Mouse (Mus musculus) layer of hippocampus, postnatal 25 days (tissue): ENCODE results near the gene Glis1. TPM values are rescaled to one million over a fixed set of nuclear protein-coding genes. Genes with fewer than 3 reads are reported as not detected.
A peak's percentile ranks its signal among the peaks of the same experiment; 100 is the strongest.
"Not testable (repeated sequence)": the region's sequence is repeated elsewhere in the genome, so short reads cannot be mapped to it uniquely, and the experiment has no call there.

Experiments used
- DNase-seq, 2 experiments: peaks; one replicate each; pipeline ENCODE4 v3.0.0; 2022; ENCODE audit warnings: mixed read lengths in 2 of 2, low spot score in 1 of 2; ENCODE audit errors: extremely low spot score in 1 of 2
- total RNA-seq, 2 experiments: library from RNA; stranded (reverse); gene quantifications; 2 replicates each; pipeline ENCODE4 v1.2.3; 2021

Glis1 gene
- total RNA-seq, 2 experiments from 2014 or later = 0.44 to 1.2 TPM

DNA sequence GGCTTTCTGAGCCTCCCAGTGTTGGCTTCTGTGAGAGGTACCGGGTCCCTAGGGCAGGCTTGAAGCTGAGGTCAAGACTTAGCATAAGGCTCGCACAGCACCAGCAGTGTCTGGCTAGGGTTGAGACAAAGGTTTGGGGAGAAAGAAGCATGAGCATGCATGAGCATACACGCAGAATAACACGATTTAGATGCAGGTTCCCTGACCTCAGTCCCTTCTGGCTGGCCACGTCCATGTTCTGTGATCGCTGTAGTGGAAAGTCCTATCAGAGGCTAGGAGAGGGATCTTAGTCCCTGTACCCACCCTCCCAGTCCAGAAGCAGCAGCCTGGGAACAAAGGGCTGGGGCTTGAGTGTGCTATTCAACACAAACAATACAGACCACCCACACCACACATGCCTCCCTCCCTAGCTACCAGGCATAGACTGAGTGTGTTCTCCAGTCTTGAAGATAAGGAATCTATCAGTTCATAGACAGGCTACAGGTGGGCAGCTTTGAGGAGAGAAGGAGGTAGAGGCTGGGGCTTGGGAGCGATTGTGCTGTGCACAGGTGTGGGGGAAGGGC lies 134.6 kb downstream of the Glis1 start:
- DNase-seq = no peak

- no peak for DNase-seq
Observed at GRCm38 (mm10) chr4:107570329-107571014, 136.1 kb downstream of the Glis1 start.

DNA sequence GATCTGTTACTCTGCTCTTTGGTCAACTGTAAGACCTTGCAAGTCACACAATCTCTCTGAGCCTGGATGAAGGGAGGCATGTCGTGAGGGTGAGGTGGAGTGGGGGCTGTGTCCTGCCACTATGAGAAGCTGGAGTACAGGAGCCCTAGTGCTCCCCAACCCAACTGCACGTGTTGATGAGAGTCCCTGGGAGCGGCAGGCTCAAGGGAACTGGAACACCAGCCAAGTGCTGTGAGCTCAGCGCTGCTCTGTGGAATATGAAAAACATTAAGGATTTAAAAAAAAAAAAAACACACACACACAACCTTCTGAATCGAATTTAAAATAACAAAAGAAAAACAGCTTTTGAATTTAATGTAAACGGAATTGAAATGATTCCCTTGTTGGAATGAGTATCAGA lies 141.4 kb downstream of the Glis1 start:
- no peak for DNase-seq

- DNase-seq = peak in 1 of 2 experiments; percentile 49
Observed at GRCm38 (mm10) chr4:107576742-107577141, 142.4 kb downstream of the Glis1 start.

- no peak for DNase-seq
Observed at GRCm38 (mm10) chr4:107577146-107577839, 142.9 kb downstream of the Glis1 start.

DNA sequence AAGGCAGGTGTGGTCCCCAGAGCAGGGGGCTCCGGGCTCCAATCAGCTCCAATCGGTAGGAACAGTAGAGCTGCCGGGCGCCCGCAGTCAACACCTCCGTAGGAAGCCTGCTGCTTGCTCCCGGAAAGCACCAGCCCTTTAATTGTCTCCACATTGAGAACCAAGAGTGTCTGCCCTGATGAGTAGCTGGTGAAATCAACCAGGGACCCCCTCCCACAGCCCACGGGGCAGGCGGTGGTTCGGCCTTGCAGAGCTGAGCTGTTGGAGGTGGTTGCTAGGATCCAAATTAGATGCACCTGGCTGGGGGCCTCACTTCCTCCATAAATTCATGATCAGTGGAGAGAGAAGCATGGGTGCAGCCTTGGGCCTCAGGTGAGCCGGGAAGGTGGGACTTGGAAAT lies 146.5 kb downstream of the Glis1 start:
- DNase-seq = no peak

GRCm38 (mm10) chr4:107586391-107586790 lies 152.0 kb downstream of the Glis1 start:
- DNase-seq = no peak

- no peak for DNase-seq
Observed at GRCm38 (mm10) chr4:107588637-107589036, 154.2 kb downstream of the Glis1 start.

DNA sequence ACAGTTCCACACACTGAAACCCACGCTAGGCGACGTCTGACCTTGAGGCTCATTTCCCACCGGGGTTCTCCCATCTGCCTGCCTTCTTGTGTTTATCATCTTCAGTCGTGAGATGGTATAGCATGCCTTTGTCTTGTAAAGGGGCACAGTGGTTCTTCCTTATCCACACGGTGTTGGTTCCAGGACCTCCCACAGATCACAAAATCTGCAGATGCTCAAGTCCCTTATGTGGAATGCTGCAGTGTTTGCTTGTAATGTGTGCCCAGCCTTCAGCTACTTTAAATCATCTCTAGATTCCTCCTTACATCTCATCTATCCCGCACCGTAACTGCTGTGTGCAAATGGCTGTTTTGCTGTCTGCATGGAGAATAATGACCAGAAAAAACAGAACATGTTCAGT lies 154.7 kb downstream of the Glis1 start:
- no peak for DNase-seq

- no peak for DNase-seq
Observed at GRCm38 (mm10) chr4:107590805-107591534, 156.6 kb downstream of the Glis1 start.

GRCm38 (mm10) chr4:107593426-107593825 lies 159.0 kb downstream of the Glis1 start:
- no peak for DNase-seq

GRCm38 (mm10) chr4:107597226-107597897 lies 163.0 kb downstream of the Glis1 start:
- no peak for DNase-seq

DNA sequence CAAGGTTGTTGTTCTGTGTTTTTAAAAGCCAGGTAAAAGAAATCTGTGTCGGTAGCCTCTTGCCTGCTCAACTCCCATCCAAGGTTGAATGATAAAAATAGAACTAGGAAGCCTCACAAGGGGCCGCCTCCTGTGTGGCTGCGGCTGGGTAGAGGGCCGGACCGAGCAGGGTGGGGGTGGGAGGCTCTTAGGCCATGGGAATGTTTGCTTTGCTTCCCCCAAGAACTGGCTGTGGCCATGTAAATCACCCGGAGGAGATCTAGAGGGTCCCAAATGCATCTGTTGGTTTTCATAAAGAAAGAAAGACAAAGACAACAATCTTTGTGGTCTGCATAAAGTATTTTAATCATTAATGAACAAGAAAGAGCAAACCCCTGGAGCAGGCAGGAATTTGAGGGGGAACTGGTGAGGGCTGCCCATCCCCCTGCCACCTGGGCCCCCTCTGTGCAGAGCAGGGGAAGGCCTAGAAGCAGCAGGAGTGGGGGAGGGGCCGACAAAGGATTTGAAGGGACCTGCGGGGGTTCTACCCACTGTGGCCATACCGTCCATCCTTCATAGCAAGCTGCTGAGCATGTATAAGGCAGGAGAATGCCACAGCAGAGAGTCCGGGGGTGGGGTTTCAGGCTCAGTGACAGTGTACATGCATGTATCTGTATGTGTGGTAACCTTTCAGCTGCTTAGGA lies 163.6 kb downstream of the Glis1 start:
- no peak for DNase-seq

DNA sequence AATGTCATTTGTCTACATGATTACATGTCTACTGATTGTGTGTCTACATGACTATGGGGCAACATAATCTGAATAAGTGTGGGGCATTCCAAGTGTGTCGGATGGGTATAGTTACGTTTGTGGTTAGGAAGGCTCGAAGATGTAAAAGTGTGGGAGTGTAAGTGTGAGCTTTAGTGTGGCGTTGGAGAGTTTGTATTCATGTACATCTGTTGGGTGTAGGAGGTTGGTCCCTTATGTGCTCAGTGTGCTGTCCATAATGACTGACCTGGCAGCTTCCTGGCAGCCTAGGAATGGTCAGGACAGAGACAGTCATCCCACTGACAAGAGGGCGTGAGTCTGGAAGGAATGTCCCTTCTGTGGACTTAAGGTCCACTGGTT lies 164.2 kb downstream of the Glis1 start:
- DNase-seq = not testable (repeated sequence)

GRCm38 (mm10) chr4:107602284-107602683 lies 167.9 kb downstream of the Glis1 start:
- no peak for DNase-seq

DNA sequence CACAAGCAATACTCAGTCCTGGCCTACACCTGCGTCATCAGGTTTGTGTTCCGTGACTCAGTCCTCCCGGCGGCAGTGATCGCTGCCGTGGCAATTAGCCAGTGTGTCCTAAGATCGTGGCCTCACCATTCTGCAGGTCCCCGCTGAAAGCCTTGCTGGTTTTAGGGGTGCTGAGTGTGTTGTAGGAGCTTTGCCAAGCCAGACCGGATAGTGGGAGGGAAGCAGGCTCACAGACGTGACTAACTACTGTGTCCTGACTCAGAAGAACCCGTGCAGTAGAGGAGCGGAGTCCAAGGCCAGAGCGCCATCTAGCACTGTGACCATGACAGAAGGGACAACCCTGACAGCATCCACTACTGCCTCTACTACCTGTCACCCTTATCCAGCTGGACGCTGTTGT lies 168.4 kb downstream of the Glis1 start:
- peak in 1 of 2 experiments; percentile 21 for DNase-seq

DNA sequence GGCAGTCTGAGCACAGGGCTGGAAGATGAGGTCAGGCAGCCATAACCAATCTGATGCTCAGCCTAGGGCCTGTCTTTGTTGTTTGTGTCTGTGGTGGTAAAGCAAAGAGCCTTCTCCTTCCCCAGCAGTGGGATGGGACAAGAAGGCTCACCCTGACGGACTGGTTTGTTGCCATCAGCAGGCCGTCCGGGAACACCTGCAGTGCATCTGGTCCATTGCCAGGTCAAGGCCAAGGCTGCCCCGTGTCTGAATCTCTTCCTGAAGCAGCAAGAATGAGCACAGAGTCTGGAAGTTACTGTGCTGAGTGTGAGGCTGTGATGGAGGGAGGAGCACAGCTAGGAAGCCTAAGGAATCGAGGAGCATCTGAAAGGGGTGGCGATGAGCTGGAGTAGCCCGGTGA lies 168.8 kb downstream of the Glis1 start:
- DNase-seq = no peak

- DNase-seq = no peak
Observed at GRCm38 (mm10) chr4:107605964-107606602, 171.7 kb downstream of the Glis1 start.

DNA sequence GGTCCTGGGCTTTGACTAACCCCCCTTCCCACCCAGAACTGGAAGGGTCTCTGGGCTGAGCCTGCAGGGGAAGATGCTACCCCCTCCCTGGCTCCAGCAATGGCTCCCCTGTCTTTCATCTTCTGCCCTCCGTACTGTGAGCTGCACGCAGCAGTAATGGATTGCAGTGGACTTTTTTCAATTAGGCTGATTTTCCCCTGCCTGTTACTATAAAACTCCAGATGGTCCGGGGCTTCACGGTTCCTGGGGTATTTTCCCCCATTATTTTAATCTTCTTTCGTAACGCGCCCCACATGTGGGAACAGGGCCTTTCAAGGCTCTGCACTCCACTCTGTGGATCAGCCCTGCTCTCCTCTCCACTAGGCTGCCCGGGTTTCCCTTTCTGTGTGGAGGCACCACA lies 175.4 kb downstream of the Glis1 start:
- no peak for DNase-seq
